Mouse (Mus musculus) liver, embryonic 15.5 days (tissue): ENCODE results near the gene Ralgapb. TPM values are rescaled to one million over a fixed set of nuclear protein-coding genes. Genes with fewer than 3 reads are reported as not detected.
A peak's percentile ranks its signal among the peaks of the same experiment; 100 is the strongest.

Source experiments
- ATAC-seq: fragments of 200-750 bp; cut with Nextera tagmentation; 2 replicates; pipeline ENCODE4 v1.8.0; 2017; ENCODE audit warnings: moderate number of reproducible peaks, mild to moderate bottlenecking, moderate library complexity; ENCODE audit not compliant: insufficient read depth
- H3K27ac ChIP-seq: fragments of 300-500 bp; sonication (generic); replicated peaks from 2 replicates; pipeline ENCODE4 v1.5.1; 2015; ENCODE audit warnings: mild to moderate bottlenecking, inconsistent platforms
- H3K27me3 ChIP-seq: fragments of 300-500 bp; sonication (generic); 2 replicates; pipeline ENCODE4 v1.6.1; 2015; ENCODE audit warnings: mild to moderate bottlenecking, inconsistent platforms
- H3K36me3 ChIP-seq: fragments of 300-500 bp; sonication (generic); replicated peaks from 2 replicates; pipeline ENCODE4 v1.6.1; 2015; ENCODE audit warnings: moderate library complexity, mild to moderate bottlenecking, inconsistent platforms
- H3K4me1 ChIP-seq: fragments of 300-500 bp; sonication (generic); replicated peaks from 2 replicates; pipeline ENCODE4 v1.6.1; 2015; ENCODE audit warnings: inconsistent platforms
- H3K4me2 ChIP-seq: fragments of 300-500 bp; sonication (generic); 2 replicates; pipeline ENCODE4 v1.6.1; 2015; ENCODE audit warnings: moderate library complexity, mild to moderate bottlenecking, inconsistent platforms
- H3K4me3 ChIP-seq: fragments of 300-500 bp; sonication (generic); replicated peaks from 2 replicates; pipeline ENCODE4 v1.5.1; 2015; ENCODE audit warnings: mild to moderate bottlenecking, inconsistent platforms
- H3K9ac ChIP-seq: fragments of 300-500 bp; sonication (generic); 2 replicates; pipeline ENCODE4 v1.6.1; 2015; ENCODE audit warnings: moderate library complexity, mild to moderate bottlenecking, inconsistent platforms
- H3K9me3 ChIP-seq: fragments of 300-500 bp; sonication (generic); replicated peaks from 2 replicates; pipeline ENCODE4 v1.6.1; 2016; ENCODE audit warnings: inconsistent platforms
- WGBS: fragments of 180-500 bp; shearing (Covaris S2); methylation state at CpG from one replicate; pipeline ENCODE4 v1.1.7; 2015; ENCODE audit warnings: mixed read lengths; ENCODE audit not compliant: insufficient replicate concordance; 5-methylcytosine and 5-hydroxymethylcytosine counted together
- polyA plus RNA-seq: library from polyadenylated mRNA; unstranded; fragments of >200 nt; fragmentation: Nextera tagmentation; extraction: Ambion mirVana; gene quantifications from 2 replicates; pipeline ENCODE4 v1.2.1, GENCODE M21; 2015

Ralgapb gene
- 5.0 and 5.2 TPM in 2 replicates for polyA plus RNA-seq

- no peaks in the 10 kb centered on the region; the same call in 1 of the 2 replicates for H3K27me3 ChIP-seq
- ATAC-seq: peak; percentile 79
- H3K4me2 ChIP-seq: peak within 1 kb of the TSS; percentile 93
- H3K9ac ChIP-seq: peak within 1 kb of the TSS; percentile 95
- peaks cover 49% of the 10 kb centered on the region for H3K4me1 ChIP-seq
- H3K9me3 ChIP-seq: no peaks in the 10 kb centered on the region
- H3K4me3 ChIP-seq: peak within 1 kb of the TSS; percentile 92
- whole genome bisulfite sequencing: under 1% methylated on average over 46 of the region's 46 CpGs
- no peaks in the 10 kb centered on the region for H3K36me3 ChIP-seq
- H3K27ac ChIP-seq: peak within 1 kb of the TSS; percentile 89
Observed at GRCm38 (mm10) chr2:158409595-158410021, at the start of gene Ralgapb. Ralgapb (plus strand) TSS chr2:158409848.

DNA sequence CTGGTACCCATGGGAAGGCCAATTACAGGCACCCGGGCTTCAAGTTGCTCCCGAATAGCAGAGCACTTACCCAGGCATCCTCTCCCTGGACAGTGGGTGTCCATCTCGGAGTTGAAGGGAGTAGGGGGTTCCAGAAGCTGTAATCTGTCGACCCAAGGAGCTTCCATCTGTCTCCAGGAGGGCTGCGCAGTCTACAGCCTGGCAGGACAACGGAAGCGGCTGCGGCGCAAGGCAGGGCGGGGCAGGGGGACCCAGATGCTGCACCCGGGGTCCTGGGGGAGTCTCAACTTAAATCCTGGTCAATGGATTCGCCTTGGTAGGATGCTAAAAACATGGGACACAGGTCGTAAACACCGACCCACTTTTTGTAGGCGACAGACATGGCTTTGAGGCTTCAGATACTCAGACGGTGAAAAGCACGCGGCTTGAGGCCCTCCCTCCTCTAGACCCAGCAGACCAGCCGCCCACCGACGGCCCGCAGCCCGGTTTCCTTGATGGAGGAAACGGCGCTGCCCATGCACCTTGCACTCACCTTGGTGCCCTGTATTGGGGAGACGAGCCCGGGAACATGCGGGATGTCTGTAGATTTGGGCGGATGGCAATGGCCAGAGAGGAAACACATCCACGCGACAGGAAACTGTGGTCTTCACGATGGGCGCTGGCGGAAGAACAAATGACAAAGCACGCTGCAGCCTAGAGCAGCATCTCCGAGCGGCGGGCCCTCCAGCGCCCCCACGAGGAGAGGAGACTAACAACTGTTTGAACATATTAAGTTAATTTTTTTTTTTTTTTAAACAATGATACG lies 48.6 kb upstream of the Ralgapb start:
- Histone ChIP-seq H3K36me3 (peaks cover 40% of the 10 kb centered on the region), H3K9me3 (no peaks in the 10 kb centered on the region), H3K4me3 (peak overlapping the region; percentile 74), H3K4me1 (peaks cover 38% of the 10 kb centered on the region), H3K27me3 (no peaks in the 10 kb centered on the region), H3K27ac (peak overlapping the region; percentile 48), H3K9ac (peak overlapping the region; percentile 64), H3K4me2 (peak overlapping the region; percentile 79)
- under 1% methylated on average over 41 of the region's 41 CpGs for WGBS
- peak; percentile 76 for ATAC-seq

GRCm38 (mm10) chr2:158361678-158362320 lies 47.8 kb upstream of the Ralgapb start:
- WGBS: 33% methylated on average over 8 of the region's 8 CpGs
- peak overlapping the region; percentile 74 for H3K4me3 ChIP-seq
- H3K36me3 ChIP-seq: peaks cover 33% of the 10 kb centered on the region
- no peaks in the 10 kb centered on the region for H3K9me3 ChIP-seq
- no peak overlapping the region; the same call in 1 of the 2 replicates for H3K27ac ChIP-seq
- H3K9ac ChIP-seq: no peak overlapping the region
- H3K27me3 ChIP-seq: no peaks in the 10 kb centered on the region
- H3K4me1 ChIP-seq: peaks cover 38% of the 10 kb centered on the region
- ATAC-seq: peak; percentile 33; the same call in 1 of the 2 replicates
- H3K4me2 ChIP-seq: peak overlapping the region; percentile 79

GRCm38 (mm10) chr2:158364175-158364574 lies 45.5 kb upstream of the Ralgapb start:
- Histone ChIP-seq H3K4me3 (no peak overlapping the region), H3K9ac (no peak overlapping the region), H3K27ac (no peak overlapping the region), H3K36me3 (peaks cover 9% of the 10 kb centered on the region), H3K4me2 (no peak overlapping the region), H3K4me1 (peaks cover 24% of the 10 kb centered on the region), H3K9me3 (no peaks in the 10 kb centered on the region), H3K27me3 (no peaks in the 10 kb centered on the region)
- ATAC-seq: no peak
- 68% methylated on average over 4 of the region's 4 CpGs for WGBS

GRCm38 (mm10) chr2:158365099-158365850 lies 44.4 kb upstream of the Ralgapb start:
- Histone ChIP-seq H3K9ac (no peak overlapping the region), H3K36me3 (no peaks in the 10 kb centered on the region), H3K4me2 (no peak overlapping the region), H3K9me3 (no peaks in the 10 kb centered on the region), H3K4me3 (no peak overlapping the region), H3K27ac (no peak overlapping the region), H3K27me3 (no peaks in the 10 kb centered on the region), H3K4me1 (peaks cover 13% of the 10 kb centered on the region)
- no peak for ATAC-seq
- WGBS: 71% methylated on average over 12 of the region's 12 CpGs

- H3K4me2 ChIP-seq: no peak overlapping the region
- no peak for ATAC-seq
- H3K9me3 ChIP-seq: no peaks in the 10 kb centered on the region
- H3K36me3 ChIP-seq: no peaks in the 10 kb centered on the region
- no peak overlapping the region for H3K4me3 ChIP-seq
- no peaks in the 10 kb centered on the region for H3K4me1 ChIP-seq
- WGBS: 31% methylated on average over 5 of the region's 5 CpGs
- no peak overlapping the region for H3K9ac ChIP-seq
- H3K27me3 ChIP-seq: 0 out of 2 replicates have a peak, but pooled peaks cover under 1% of the 10 kb centered on the region
- no peak overlapping the region for H3K27ac ChIP-seq
Observed at GRCm38 (mm10) chr2:158367654-158368053, 42.0 kb upstream of the Ralgapb start.

GRCm38 (mm10) chr2:158368313-158368712 lies 41.3 kb upstream of the Ralgapb start:
- WGBS: 71% methylated on average over 8 of the region's 8 CpGs

DNA sequence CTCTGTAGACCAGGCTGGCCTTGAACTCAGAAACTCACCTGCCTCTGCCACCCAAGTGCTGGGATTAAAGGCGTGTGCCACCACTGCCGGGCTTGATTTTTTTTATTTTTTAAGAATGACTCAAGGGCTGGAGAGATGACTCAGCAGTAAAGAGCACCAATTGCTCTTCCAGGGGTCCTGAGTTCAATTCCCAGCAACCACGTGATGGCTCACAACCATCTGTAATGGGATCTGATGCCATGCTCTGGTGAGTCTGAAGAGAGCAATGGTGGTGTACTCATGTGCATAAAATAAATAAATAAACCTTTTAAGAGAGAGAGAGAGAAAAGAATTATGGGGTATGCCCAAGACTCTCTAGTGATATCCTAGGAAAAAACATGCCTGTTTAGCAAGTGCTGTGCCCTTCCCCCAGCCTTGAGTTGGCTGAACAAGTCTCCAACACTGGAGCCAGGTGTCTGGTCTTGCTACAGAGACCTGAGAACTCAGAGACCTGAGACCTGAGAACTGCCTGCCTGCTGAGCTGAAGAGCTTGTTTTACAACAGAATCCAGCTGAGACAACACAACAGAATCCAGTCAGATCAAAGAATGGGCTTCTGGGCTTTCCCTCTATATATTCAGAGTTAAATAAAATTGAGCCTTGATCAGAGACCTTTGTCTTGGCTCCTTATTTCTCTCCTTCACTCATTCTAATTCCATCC lies 40.0 kb upstream of the Ralgapb start:
- Histone ChIP-seq H3K4me1 (peaks cover 5% of the 10 kb centered on the region; the same call in 1 of the 2 replicates), H3K4me2 (no peak overlapping the region), H3K27me3 (peaks cover 20% of the 10 kb centered on the region), H3K27ac (no peak overlapping the region), H3K36me3 (no peaks in the 10 kb centered on the region), H3K9ac (no peak overlapping the region), H3K4me3 (no peak overlapping the region), H3K9me3 (no peaks in the 10 kb centered on the region)
- no peak for ATAC-seq
- WGBS: 50% methylated on average over 3 of the region's 3 CpGs

More at GRCm38 (mm10) chr2:158368313-158368712, 41.3 kb upstream of the Ralgapb start:
- peaks cover 5% of the 10 kb centered on the region; the same call in 1 of the 2 replicates for H3K4me1 ChIP-seq
- no peak overlapping the region for H3K9ac ChIP-seq
- H3K4me3 ChIP-seq: no peak overlapping the region
- peaks cover 7% of the 10 kb centered on the region for H3K27me3 ChIP-seq
- no peaks in the 10 kb centered on the region for H3K36me3 ChIP-seq
- no peaks in the 10 kb centered on the region for H3K9me3 ChIP-seq
- ATAC-seq: no peak
- H3K27ac ChIP-seq: no peak overlapping the region
- no peak overlapping the region for H3K4me2 ChIP-seq

DNA sequence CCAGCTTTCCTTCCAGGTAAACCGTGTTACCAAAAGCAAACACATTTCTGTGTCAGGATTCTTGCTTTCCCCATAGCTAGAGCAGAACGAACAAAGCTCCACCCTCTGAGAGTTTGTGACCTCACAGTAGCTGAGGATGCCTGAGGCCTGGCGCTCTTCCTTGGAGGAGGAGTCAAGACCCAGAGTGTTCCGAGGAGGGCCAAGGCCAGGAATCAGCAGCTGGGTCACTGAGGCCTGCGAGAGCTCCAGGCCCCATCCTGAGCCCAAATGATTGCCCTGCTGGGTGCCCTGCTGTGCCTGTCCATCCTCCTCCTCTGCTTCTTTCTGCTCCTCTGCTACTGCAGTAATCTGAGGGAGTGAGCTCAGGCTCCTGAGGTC lies 39.5 kb upstream of the Ralgapb start:
- Histone ChIP-seq H3K9me3 (no peaks in the 10 kb centered on the region), H3K27ac (no peak overlapping the region), H3K9ac (no peak overlapping the region), H3K36me3 (no peaks in the 10 kb centered on the region), H3K27me3 (peaks cover 25% of the 10 kb centered on the region), H3K4me2 (no peak overlapping the region), H3K4me1 (peaks cover 5% of the 10 kb centered on the region; the same call in 1 of the 2 replicates), H3K4me3 (no peak overlapping the region)
- WGBS: 40% methylated on average over 5 of the region's 5 CpGs
- no peak for ATAC-seq

DNA sequence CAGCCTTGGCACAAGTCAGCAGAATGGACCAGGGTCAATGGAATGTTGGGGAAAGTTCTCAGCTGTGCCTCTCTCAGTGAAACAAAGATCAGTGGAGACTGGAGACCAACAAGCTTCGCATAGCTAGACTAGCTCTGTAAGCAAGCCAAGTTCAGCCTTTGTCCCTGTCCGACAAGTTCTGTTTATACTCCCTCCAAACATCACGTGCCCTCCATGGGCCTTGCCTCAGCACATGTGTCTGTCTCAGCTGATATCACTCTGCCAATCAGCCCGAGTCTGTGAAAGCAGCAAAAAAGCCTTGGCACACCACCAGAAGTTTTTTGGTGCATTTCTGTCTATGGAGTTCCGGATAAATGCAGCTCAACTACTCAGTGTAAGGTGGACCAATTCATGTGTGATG lies 36.6 kb upstream of the Ralgapb start:
- H3K9ac ChIP-seq: no peak overlapping the region
- peak; percentile 31; the same call in 1 of the 2 replicates for ATAC-seq
- H3K4me2 ChIP-seq: no peak overlapping the region
- 37% methylated on average over 5 of the region's 5 CpGs for WGBS
- no peak overlapping the region for H3K4me3 ChIP-seq
- H3K27me3 ChIP-seq: peaks cover 51% of the 10 kb centered on the region
- H3K9me3 ChIP-seq: no peaks in the 10 kb centered on the region
- no peaks in the 10 kb centered on the region for H3K36me3 ChIP-seq
- H3K27ac ChIP-seq: no peak overlapping the region
- H3K4me1 ChIP-seq: peaks cover 11% of the 10 kb centered on the region
